ENCODE assay signal across 9 mouse cellular contexts in the genomic region with DNA sequence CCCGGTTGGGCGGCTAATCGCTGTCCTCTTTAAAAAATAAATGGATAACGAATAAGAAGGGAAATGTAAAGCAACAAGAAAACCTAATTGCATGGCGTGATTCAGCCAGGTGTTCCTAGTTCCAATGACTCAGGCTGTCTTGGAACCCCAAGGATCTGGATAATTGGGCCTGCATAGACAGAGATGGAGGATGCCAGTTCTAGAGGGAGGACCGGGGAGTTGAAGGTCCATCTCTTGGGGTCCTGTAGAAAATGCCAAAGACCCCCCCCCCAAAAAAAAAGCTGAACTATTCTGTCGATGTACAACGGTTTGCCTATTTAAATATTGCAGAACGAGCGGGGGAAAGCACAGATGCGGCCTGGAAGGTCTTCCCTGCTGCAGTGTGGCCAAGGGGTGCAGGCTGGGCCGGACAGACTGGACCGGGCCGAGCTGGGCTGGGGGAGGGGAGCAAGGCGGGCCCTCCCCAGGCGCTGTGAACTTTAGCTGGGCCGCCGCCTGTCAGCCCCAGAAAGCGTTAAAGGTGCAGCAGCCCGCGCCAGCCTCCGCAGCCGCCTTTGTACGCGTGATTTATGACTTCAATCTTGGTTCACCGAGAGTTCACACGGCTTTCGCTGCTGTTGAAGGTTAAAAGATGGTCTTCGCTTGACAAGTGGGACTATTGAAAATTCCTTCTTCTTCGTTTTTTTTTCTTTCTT. TPM values are rescaled to one million over a fixed set of nuclear protein-coding genes. Genes with fewer than 3 reads are reported as not detected.
A peak's percentile ranks its signal among the peaks of the same experiment; 100 is the strongest.
DNase-seq lines count a peak whose midpoint lies in the region; ATAC-seq and TF ChIP-seq lines count a peak whose summit lies in the region.
"Had no signal": no experiment of that assay in that cellular context is flagged by ENCODE, and none has a peak within 500 bp of the region (broad histone marks: within the 10 kb centered on the region; RNA-seq: fewer than 3 reads in every experiment).

No protein-coding gene starts in this region.

- H3K4me3 ChIP-seq in midbrain, embryonic 14.5 days (replicated peaks; ENCODE audit: low read depth, low read length): no peak overlapping the region
- H3K4me3 ChIP-seq in midbrain, embryonic 13.5 days (replicated peaks): no peak overlapping the region
- no peak overlapping the region for H3K4me3 ChIP-seq in embryonic fibroblast, embryonic 13.5 days (ENCODE audit: insufficient read depth, low read length)
- H3K4me3 ChIP-seq in small intestine, adult 2 months (ENCODE audit: low read depth, low read length): peak overlapping the region; percentile 53
- no peak overlapping the region for H3K4me3 ChIP-seq in thymus, adult 2 months (ENCODE audit: control insufficient read depth, insufficient read depth, low read length)
- H3K4me3 ChIP-seq: heart, adult 2 months had no signal

- 1% methylated on average over 30 of the region's 30 CpGs for WGBS in midbrain, embryonic 14.5 days
- WGBS in midbrain, embryonic 13.5 days: 2% methylated on average over 30 of the region's 30 CpGs
- WGBS in small intestine, adult 2 months: 4% methylated on average over 30 of the region's 30 CpGs
- 3% methylated on average over 30 of the region's 30 CpGs for WGBS in thymus, adult 2 months

- peak; percentile 41 for DNase-seq in midbrain, embryonic 14.5 days
- peak; percentile 82 for DNase-seq in kidney, postnatal 10 days
- DNase-seq in cerebellum, adult 18-20 months: no peak
- no peak for DNase-seq in cerebellum, adult 9-11 months
- DNase-seq in thymus, adult 2 months: no peak

- H3K36me3 ChIP-seq in midbrain, embryonic 14.5 days (ENCODE audit: control insufficient read depth, insufficient read depth, low read length): no peaks in the 10 kb centered on the region
- no peaks in the 10 kb centered on the region for H3K36me3 ChIP-seq in midbrain, embryonic 13.5 days
- no peaks in the 10 kb centered on the region for H3K36me3 ChIP-seq in small intestine, adult 2 months (ENCODE audit: control insufficient read depth, insufficient read depth, low read length)
- no peaks in the 10 kb centered on the region for H3K36me3 ChIP-seq in thymus, adult 2 months (ENCODE audit: control insufficient read depth, insufficient read depth, low read length)

- H3K4me1 ChIP-seq in midbrain, embryonic 14.5 days (ENCODE audit: control insufficient read depth, insufficient read depth, low read length): no peaks in the 10 kb centered on the region
- no peaks in the 10 kb centered on the region for H3K4me1 ChIP-seq in midbrain, embryonic 13.5 days (replicated peaks)
- H3K4me1 ChIP-seq in embryonic fibroblast, embryonic 13.5 days (ENCODE audit: control insufficient read depth, insufficient read depth, low read length): no peaks in the 10 kb centered on the region
- H3K4me1 ChIP-seq in small intestine, adult 2 months (ENCODE audit: control insufficient read depth, insufficient read depth, insufficient read length, low read length): no peaks in the 10 kb centered on the region; the same call in 1 of the 2 replicates
- no peaks in the 10 kb centered on the region for H3K4me1 ChIP-seq in thymus, adult 2 months (replicated peaks; ENCODE audit: control insufficient read depth, insufficient read depth, low read length)

- peaks cover 92% of the 10 kb centered on the region for H3K27me3 ChIP-seq in midbrain, embryonic 14.5 days (ENCODE audit: control insufficient read depth, insufficient read depth, low read length)
- H3K27me3 ChIP-seq in midbrain, embryonic 13.5 days: peaks cover 97% of the 10 kb centered on the region
- peaks cover 41% of the 10 kb centered on the region for H3K27me3 ChIP-seq in small intestine, adult 2 months (ENCODE audit: control insufficient read depth, insufficient read depth, low read length)
- peaks cover 19% of the 10 kb centered on the region for H3K27me3 ChIP-seq in thymus, adult 2 months (ENCODE audit: control insufficient read depth, insufficient read depth, low read length)

- H3K9ac ChIP-seq in midbrain, embryonic 14.5 days (replicated peaks; ENCODE audit: low read length): no peak overlapping the region
- no peak overlapping the region for H3K9ac ChIP-seq in midbrain, embryonic 13.5 days (replicated peaks)

- no peak for TF ChIP-seq CTCF in embryonic fibroblast, embryonic 13.5 days (IDR thresholded peaks at IDR 0.05; ENCODE audit: borderline replicate concordance, insufficient read depth, low read length)
- no peak for TF ChIP-seq CTCF in small intestine, adult 2 months (IDR thresholded peaks at IDR 0.05; ENCODE audit: extremely low read depth, insufficient read length, insufficient replicate concordance, low read depth, low read length)
- no peak for TF ChIP-seq CTCF in thymus, adult 2 months (IDR thresholded peaks at IDR 0.05; ENCODE audit: borderline replicate concordance, control insufficient read depth, extremely low read depth, insufficient read depth, low read length, poor library complexity)

- no peak overlapping the region for H3K4me2 ChIP-seq in midbrain, embryonic 14.5 days (ENCODE audit: low read length)
- no peak overlapping the region for H3K4me2 ChIP-seq in midbrain, embryonic 13.5 days (replicated peaks)

- no peak for TF ChIP-seq POLR2A in embryonic fibroblast, embryonic 13.5 days (IDR thresholded peaks at IDR 0.05; ENCODE audit: low read depth, low read length)
- no peak for TF ChIP-seq POLR2A in small intestine, adult 2 months (IDR thresholded peaks at IDR 0.05; ENCODE audit: low read depth, low read length)
- TF ChIP-seq POLR2A in thymus, adult 2 months (IDR thresholded peaks at IDR 0.05; ENCODE audit: control insufficient read depth, extremely low read depth, insufficient read depth, low read length, poor library complexity): no peak

- no peak for ATAC-seq in midbrain, embryonic 14.5 days (ENCODE audit: low FRiP score, low TSS enrichment)
- ATAC-seq in midbrain, embryonic 13.5 days: no peak

- H3K9me3 ChIP-seq in midbrain, embryonic 14.5 days (ENCODE audit: control insufficient read depth, low read length): no peaks in the 10 kb centered on the region
- no peaks in the 10 kb centered on the region for H3K9me3 ChIP-seq in midbrain, embryonic 13.5 days

- H3K27ac ChIP-seq in midbrain, embryonic 14.5 days (replicated peaks; ENCODE audit: low read depth, low read length): no peak overlapping the region
- no peak overlapping the region for H3K27ac ChIP-seq in midbrain, embryonic 13.5 days
- H3K27ac ChIP-seq in embryonic fibroblast, embryonic 13.5 days (ENCODE audit: insufficient read depth, low read length): peak overlapping the region; percentile 27; the same call in 1 of the 2 replicates
- H3K27ac ChIP-seq in small intestine, adult 2 months (ENCODE audit: insufficient read depth, low read depth, low read length): peak overlapping the region; percentile 83
- H3K27ac ChIP-seq in thymus, adult 2 months (ENCODE audit: control insufficient read depth, insufficient read depth, low read length): no peak overlapping the region
- H3K27ac ChIP-seq: heart, adult 2 months had no signal

RNA-seq across cellular contexts. Expression of a gene that starts 42.5 kb away (rescaled TPM):
- not detected in 2 replicates for polyA plus RNA-seq in midbrain, embryonic 14.5 days (2014; fragmentation: Nextera tagmentation; extraction: Ambion mirVana)
- polyA plus RNA-seq in midbrain, embryonic 13.5 days (2015; fragmentation: Nextera tagmentation; extraction: Ambion mirVana): 0.10 and 0.11 TPM in 2 replicates
- 12.5 and 12.6 TPM in 2 replicates for polyA plus RNA-seq in embryonic fibroblast, embryonic 13.5 days (2011; ENCODE audit: insufficient read length, low read depth, missing spikeins)
- 0.38 and 2.1 TPM in 2 replicates for polyA plus RNA-seq in small intestine, adult 2 months (2012; rRNA removed)
- 0.19 and 0.22 TPM in 2 replicates for polyA plus RNA-seq in thymus, adult 2 months (2012; rRNA removed)

Comparison
In these comparisons a context has a peak if more than half of its experiments do, and no peak if none do; other contexts are left out.
1. DNase-seq: peak in midbrain, embryonic 14.5 days (single experiment) and kidney, postnatal 10 days (single experiment); none in cerebellum, adult 18-20 months (0 of 2), cerebellum, adult 9-11 months (single experiment) and thymus, adult 2 months (single experiment).
2. H3K27ac ChIP-seq: peak in embryonic fibroblast, embryonic 13.5 days (single experiment) and small intestine, adult 2 months (single experiment); none in midbrain, embryonic 14.5 days (single experiment), midbrain, embryonic 13.5 days (single experiment) and thymus, adult 2 months (single experiment).